Mouse (Mus musculus): Measurements from ENCODE around the gene Fam102a.
A peak's percentile ranks its signal among the peaks of the same experiment; 100 is the strongest.
"Not testable (repeated sequence)": the region's sequence is repeated elsewhere in the genome, so short reads cannot be mapped to it uniquely, and the experiment has no call there.

Gene Fam102a

DNA sequence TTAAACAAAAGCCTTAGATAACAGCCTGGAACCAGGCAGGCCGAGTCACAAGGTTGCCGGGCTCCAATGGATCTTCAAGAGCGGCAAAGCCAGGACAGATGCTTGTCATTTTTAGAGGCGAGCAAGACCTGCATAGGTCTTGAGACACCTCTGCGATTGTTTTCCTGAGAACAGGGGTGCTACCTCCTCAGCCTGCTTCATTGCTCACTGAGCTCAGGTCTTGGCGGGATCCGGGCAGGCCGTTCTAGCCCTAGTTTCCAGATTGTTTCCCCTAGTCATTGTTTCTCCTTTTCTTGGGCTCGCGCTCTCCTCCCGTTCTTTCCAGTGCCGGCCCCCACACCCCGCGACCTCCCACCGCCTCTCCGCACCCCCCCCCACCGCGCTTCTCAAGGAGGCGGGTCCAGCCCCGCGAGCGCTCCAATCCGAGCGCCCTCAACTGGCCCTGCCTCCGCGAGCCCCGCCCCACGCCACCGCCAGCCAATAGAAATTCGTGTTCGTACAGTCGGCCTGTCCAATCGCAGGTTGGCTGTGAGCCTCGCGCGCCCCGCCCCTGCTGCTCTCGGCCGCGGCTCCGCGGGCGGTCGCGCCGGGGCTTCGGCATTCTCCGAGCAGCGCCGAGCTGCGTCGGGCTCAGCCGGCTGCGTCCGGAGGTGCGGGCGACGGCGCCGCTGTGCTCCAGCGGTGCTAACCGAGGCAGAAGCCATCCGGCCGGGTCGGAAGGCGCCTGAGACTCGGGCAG, at the start of gene Fam102a:
Fam102a (plus strand) TSS at position 600 of the 739 bp plus-strand sequence.
- peak; percentile 99 for DNase-seq

DNA sequence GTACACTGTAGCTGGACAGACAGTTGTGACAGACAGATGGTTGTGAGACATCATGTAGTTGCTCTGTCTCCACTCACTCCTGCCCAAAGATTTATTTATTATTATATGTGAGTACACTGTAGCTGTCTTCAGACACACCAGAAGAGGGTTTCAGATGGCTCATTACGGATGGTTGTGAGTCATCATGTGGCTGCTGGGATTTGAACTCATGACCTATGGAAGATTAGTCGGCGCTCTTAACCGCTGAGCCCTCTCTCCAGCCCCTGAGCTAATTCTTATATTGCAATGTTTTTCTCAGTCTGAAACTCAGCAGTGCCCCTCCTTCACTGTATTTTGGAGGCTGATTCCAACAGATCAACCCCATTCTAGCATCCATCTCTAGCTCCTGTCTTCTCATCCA, 49.4 kb upstream of the Fam102a start:
- DNase-seq: no peak

DNA sequence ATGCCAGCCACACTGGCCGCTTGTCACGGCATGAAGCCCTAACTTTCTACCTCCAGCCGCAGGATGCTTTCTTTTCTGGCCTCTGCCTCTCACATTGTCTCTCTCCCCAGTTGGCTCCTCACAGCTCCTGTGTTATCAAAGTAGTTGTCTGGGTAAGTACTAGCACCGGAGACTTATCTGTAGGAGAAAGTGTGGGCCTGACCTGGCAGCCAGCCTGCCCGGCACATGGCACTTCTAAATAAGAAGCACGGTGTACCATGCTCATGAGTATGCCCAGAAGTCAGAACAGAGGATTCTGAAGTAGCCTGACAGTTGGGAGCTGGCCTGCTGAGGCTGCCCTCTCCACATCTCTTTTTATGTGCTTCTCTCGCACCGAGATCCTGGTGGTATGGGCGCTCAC, 49.0 kb upstream of the Fam102a start:
- no peak for DNase-seq

DNA sequence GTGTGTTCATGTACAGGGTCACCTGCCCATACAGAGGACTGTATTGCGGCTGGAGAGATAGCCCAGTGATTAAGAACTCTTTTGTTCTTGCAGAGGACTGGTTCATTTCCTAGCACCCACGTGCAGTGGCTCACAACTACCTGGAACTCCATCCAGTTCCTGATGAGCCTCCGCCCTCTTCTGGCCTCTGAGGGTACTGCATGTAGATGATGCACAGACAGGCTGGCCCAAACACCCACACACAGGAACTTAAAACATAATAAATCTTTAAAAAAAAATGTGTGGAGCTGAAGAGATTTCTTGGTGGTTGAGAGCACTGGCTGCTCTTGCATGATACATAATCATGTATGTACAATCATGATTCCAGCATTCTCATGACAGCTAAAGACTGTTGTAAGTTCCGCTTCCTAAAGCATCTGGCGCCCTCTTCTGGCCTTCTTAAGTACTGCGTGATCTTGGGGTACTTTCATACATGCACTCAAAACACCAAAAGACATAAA, 48.0 kb upstream of the Fam102a start:
- peak; percentile 84 for DNase-seq

DNA sequence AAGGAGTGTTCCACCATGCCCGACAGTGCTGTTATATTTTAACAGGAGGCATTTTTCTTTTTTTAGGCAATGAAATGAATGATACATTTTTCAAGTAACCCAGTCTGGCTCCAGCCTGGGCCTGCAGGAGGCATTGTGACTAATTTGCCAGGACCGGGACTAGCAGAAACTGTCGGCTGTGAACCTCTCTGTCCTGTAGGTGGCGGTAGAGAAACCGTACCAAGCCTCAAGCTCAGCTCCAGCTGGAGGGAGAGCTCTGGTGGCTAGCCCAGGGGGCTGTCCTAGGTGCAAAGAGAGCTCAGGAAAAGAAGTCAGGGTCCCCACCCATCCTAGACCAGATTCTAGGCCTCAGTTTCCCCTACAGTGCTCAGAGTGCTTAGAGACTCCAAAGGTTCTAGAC, 46.5 kb upstream of the Fam102a start:
- DNase-seq: peak; percentile 70

DNA sequence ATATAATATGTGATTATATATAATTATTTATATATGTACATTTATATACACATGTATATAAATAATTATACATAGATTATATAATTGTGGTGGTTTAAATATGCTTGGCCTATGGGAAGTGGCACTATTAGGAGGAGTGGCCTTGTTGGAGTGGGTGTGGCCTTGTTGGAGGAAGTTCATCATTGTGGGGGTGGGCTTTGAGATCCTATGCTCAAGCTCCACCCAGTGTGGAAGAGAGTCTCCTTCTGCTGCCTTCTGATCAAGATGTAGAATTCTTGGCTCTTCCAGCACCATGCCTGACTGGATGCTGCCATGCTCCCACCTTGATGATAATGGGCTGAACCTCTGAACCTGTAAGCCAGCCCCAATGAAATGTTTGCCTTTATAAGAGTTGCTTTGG, 44.4 kb upstream of the Fam102a start:
- not testable (repeated sequence) for DNase-seq

DNA sequence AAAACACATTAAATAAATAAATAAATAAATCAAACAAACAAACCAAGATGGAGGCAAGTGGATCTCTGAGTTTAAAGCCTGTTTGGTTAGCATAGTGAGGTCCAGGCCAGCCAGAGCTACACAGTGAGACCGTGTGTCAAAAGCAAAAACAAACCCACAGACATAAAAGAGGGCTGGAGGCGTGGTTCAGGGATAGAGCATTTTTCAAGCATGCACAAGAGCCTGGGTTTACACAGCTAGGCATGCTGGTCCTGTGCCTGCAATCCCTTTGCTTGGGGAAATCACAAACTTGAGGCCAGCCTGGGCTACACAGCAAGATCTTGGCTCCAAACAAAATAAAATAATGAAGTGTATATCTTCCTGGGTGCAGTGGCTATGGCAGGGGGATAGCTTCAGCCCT, 42.5 kb upstream of the Fam102a start:
- no peak for DNase-seq

DNA sequence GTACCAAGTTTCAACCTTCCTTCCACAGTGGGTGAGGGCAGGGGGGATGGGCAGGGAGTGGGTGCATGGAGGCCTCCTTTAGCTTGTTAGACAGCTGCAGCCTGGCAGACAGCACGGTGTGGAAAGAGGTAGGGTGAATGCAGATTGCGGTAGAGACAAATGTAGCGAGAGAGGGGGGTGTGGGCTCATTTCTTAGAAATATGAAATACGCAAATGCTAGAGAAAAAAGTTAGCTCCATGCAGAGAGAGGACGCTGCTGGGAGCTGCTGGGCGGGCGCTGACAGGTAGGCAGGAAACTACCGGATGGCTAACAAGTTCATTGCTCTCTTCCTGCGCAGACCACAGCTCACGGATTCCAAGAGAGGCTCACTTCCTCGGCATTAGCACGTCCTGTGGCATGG, 41.8 kb upstream of the Fam102a start:
- DNase-seq: no peak

DNA sequence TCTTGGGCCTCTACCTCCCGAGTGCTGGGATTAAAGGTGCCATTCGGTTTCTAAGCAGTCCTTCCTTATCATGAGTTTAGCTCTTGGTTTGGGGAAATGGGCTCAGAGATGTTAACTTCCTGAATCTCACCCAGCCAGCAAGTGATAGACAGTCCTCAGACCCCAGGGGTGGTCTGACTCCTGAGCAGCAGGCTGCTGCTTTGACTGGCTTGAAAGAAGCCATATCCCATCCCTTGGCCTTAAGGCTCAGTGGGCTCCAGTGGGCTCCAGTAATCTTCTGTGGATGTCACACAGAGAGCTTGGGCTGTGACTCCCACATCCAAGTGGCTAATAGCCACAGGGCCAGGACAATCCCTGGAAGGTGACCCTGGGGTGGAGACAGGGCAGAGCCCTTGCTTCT, 40.6 kb upstream of the Fam102a start:
- DNase-seq: no peak

DNA sequence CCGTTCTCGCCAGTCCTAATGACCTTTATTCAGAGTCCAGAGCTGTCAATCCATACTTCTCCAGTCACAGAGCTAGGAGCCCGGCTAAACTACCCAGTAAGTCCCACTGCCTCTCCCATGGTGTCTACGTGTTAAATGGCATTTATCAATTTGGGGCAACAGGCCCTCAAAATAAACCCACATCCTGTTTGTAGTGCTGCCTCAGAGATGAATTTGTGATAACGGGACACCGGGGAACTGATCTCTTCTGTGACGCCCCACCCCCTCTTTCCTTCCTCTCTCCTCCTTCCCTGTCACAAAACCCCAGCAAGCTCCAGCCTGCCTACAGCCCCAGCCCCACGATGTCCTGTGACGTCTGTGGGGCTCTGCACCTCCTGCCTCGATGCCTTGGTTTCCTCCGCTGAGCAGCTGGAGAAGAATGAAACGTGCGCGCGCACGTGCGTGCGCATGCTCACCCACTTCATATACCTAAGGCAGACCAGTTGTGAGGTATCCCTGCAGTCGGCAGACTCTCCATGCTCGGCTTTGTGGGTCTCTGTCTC, 39.9 kb upstream of the Fam102a start:
- no peak for DNase-seq

DNA sequence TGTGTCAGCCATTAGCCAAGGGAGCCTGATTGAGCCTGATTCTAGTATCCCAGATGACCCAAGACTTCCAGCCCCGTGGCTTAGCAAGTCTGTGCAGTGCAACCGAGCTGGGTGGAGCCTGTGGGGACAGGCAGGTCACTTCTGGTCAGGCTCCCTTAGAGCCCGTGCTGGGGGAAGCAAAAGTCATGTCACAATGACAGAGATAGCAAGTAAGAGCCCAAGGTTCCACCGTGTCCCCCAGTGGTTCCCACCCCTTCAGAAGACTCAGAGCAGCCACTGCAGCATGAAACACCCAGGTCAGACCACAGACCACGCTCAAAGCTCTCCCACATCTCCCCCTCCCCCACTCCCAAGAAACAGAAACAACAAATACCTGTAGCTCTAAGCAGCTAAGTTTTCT, 38.9 kb upstream of the Fam102a start:
- no peak for DNase-seq

DNA sequence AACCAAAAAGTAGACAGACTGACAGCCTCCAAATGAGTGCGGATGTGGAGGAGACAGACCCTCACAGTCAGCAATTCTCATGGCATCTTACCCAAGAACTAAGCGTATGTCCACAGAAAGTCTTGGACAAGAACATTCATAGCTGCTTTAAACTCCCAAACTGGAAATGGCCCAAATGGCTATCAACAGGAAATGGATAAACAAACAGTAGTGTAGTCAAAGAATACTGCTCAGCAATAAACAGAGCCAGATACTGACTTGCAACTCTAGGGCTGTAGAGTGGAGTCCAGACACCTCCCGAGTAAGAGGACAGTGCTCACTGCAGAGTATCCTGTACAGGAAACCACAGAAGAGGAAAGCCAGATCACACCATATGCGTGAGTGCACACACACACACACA, 35.8 kb upstream of the Fam102a start:
- DNase-seq: no peak

DNA sequence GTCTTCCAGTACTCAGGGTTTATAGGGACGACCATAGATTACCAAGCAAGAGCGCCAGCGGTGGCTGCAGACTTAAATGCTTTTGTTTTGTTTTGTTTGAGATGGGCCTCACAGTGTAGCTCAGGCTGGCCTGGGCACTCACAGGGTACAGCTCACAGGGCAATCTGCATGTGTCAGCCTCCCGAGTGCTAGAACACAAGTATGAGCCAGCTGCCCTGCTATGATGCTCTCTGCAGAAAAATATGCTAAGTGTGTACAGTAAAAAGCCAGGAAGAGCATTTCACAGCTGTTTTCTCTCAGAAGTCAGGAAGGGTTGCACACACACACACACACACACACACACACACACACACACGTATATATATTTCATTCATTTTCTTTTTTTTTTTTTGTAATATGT, 34.7 kb upstream of the Fam102a start:
- no peak for DNase-seq

DNA sequence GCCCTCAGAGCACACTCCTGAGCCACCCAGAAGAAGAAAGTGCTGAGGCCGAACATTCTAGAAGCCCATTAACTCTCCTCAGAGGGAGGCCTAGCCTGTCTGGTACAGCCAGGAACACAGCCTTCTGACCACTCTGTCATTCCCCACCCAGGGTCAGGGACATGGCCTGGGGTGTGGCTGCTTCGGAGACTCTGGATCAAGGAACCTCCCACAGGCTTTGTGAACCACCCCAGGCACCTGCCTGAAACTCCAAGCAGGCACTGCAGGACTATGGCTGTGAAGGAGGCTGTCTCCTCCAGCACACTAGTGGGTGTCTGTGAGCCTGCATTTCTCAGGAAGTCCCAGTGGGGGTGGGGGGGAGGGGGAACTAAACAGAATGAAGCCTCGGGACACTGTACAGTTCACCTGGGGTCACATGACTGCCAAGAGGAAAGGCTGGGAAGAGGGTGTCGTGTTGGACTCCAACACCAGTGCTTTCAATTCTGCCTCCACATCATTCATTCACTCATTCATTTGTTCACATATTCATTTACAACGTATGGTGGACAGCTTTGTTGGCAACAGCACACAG, 33.3 kb upstream of the Fam102a start:
- DNase-seq: no peak

DNA sequence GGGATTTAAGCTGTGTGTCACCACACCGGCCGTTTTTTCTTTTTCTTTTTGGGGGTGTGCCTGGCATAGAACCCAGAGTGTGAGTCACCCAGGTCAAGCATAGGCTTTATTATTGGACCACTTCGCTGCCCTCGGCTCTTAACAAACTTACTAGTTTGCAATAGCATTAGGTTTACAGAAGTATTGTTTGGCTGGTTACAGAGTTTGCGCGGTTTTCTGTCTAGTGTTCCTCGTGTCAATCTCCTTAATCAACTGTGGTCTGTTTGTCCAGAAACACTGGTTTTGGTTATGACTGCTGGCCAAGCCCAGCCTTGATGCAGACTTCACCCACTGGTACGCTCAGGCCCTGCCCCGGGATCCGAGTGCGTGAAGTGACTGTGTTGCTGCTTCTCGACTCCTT, 32.3 kb upstream of the Fam102a start:
- no peak for DNase-seq

DNA sequence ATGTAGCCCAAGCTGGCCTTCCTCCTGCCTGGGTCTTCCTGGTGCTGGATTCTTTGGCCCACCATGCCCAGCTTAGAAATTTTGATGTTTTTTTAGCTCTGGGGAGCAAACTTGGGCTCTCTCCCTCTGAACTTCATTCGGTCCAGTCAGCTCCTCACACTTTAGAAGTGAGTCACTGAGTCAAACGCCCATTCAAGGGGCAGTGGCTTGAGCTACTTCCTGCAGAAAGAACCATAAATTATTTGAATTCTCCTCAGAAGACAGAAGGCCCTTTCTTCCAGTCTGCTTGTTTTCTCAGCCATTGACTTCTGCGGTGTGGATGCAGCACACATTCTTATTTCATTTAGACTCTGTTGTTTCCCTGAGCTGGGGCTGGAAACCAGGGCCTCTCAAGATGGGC, 31.5 kb upstream of the Fam102a start:
- no peak for DNase-seq

DNA sequence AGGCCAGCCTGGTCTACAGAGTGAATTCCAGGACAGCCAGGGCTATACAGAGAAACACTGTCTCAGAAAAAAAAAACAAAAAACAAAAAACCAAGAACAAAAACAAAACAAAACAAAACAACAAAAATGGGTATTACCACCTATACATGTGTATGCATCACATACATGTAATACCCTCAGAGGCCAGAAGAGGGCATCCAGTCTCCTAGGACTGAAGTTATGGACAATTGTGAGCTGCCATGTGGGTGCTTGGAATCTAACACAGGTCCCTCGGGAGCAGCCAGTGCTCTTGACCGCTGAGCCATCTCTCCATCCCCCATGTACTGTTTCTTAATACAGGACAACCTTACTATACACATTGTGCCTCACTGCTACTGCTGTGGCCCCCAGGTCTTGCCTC, 29.6 kb upstream of the Fam102a start:
- DNase-seq: no peak

DNA sequence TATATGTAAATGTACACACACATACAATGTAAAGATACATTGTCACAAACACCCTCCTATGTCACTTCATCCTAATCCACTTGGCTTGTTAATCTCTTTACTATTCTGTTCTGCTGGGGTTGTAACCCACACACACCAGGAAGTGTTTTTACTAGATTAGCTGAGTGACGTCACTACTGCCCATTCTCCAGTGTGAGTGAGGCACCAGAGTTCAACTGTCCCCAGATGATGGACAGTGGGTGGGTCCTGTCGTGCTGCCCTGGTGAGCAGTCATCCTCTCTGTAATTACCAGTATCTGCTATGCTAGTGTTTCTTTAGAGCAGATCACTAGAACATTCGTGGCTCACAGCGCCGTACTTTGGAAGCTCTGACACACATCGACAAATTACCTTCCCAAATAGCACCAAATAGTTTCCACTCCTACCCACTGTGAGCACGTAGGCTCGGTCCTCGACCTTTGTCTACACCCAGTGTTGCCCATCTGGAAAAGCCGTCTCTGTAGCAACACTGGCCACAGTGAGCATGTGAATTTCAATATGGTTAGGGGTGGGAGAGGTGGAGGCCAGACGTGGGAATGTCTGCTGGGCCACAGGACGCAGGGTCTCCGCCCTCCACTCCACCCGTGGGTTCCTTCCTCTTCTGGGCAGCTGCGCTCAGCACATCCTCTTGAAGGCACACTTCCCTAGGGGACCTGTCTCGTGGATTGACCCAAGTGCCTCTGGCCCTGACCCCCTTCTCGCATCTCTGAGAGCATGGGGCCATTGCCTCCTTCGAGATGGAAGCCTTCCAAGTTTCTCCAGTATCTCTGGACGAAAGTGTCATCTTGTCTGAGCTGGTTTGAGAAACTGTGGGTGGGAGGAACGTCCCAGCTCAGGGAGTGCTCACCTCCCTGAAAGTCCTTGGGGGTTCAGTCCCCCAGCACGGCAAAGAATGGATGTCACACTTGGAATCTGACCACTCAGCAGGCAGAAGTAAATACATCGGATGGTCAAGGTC, 28.2 kb upstream of the Fam102a start:
- no peak for DNase-seq

DNA sequence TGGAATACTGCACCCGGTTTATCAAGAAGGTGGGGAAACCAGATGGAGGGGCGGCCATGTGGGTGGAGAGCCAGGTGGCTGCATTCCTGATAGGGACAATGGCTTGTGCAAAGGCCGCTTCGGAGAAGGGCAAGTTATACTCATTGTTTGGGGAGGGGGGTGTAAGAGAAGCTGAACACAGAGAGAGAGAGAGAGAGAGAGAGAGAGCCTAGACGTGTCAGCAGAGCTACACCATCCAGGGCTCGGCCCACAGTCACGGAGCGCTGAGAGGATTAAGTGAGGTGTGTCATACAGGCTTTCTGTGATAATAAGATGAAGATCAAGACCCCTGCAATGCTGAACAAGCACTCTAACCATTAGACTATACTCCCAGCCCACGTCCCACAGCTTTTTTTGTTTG, 27.2 kb upstream of the Fam102a start:
- DNase-seq: no peak

DNA sequence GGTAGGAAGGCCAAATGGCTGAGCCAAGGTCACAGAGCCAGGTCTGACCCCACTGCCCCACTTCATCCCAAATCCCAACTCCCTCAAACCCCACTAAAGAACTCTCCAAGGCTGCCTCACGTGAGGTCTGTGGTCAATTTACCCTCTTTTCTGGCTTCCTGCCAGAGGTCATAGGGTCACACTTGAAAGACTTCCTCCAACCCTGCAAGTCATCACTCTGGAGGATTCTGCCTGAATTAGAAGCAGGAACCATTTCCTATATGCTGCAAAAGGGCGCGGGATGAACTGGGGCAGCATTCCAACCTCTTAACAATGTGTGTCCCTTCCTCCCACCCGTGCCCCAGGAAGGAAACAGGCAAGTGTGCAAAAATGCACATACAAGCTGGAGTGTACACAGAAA, 25.8 kb upstream of the Fam102a start:
- DNase-seq: no peak

DNA sequence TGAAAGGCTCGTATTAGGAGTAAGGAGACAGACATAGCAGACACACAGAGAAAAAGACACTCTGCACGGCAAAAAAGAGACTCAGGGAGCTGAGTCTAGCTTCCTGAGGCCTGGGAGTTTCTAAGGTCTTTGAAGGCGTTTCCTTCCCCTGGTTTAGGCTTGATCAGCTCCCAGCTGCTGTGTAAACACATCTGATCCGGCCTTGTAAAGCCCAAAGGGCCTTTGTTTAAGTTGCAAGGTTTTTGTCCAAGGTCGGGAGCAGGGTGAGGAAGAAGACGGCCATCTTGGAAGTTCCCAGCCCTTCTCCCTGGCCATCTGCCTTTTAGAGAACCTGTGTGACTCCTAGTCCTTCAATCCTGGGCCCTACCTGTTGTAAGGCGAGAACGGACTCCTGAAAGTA, 25.2 kb upstream of the Fam102a start:
- DNase-seq: no peak

DNA sequence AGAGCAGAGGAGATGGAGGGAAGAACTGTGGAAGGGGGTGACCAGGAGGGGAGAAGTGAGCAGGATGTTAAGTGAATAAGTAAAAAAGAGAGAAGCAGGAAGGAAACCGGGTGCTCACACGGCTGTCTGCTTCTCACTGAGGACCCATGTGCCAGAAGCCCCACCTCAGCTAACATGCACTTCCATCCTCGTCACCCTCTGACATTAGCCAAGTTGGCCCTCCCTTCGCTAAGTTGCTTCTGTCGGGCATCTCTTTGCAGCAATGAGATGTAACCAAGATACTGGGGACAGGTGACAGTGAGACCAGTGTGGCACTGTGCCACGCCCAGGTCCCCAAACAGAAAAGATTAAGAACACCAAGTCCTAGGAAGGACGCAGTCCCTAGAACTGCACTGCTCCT, 22.5 kb upstream of the Fam102a start:
- DNase-seq: no peak

DNA sequence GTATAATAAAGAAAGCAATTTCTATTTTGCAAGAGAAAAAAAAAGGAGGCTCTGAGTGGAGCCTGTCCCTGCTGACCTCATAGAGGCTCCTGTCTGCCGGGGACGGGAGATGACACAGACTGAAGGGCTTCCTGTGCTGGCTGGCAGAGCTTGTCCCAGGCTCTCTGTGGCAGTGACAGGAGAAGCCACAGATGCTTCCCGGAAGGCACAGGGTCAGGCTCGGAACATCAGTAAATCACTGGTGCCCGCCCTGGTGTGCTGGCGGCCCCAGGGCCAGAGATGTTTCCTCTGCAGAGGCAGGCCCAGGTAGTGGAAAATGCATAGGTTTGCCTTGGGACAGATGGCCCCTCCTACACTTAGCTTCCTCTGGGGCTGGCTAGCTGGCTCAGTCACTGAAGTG, 20.8 kb upstream of the Fam102a start:
- DNase-seq: no peak
